In the genomic region with DNA sequence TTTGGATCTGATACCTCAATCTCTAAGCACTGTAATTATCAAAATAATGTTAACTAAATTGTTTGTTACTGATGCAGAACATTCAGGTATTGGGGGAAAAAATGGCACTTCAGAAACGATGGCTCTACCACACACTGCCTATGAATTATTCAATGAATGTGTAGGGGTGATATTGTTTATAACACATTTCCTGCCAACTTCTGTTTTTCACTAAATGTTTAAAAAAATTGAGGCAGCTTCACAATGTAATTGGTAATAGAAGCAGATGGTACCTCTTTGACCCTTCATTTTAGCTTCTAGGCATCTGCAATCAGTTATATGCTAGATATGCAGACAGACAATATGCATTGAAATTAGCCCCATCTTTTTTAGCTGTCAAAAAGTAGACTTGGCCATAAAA, we compare ENCODE assay signal across 24 mouse cellular contexts.
DNase-seq lines count a peak whose midpoint lies in the region; ATAC-seq and TF ChIP-seq lines count a peak whose summit lies in the region.
"Had no signal": no experiment of that assay in that cellular context is flagged by ENCODE, and none has a peak within 500 bp of the region (broad histone marks: within the 10 kb centered on the region; RNA-seq: fewer than 3 reads in every experiment).

No protein-coding gene starts in this region.

- no peak for DNase-seq in forebrain, postnatal 0 days
- no peak for DNase-seq in forebrain, embryonic 10.5 days (ENCODE audit: extremely low spot score, low spot score)
- peak; percentile 68 for DNase-seq in brain, embryonic 14.5 days (ENCODE audit: low read depth)
- DNase-seq: adrenal gland, adult 8-10 months; adrenal gland, postnatal 14 days; adrenal gland, postnatal 36 days; B cell, adult 2 months; cerebellum, adult 11 months; cerebellum, adult 18-20 months; cerebellum, adult 8-10 months; cerebellum, adult 9-11 months; cerebellum, postnatal 14 days; cerebellum, postnatal 36 days; embryo, embryonic 11 days had no signal

- H3K27ac ChIP-seq in forebrain, embryonic 13.5 days = no peak overlapping the region
- no peak overlapping the region for H3K27ac ChIP-seq in forebrain, postnatal 0 days (ENCODE audit: low read depth, low read length)
- H3K27ac ChIP-seq in forebrain, embryonic 15.5 days (replicated peaks) = no peak overlapping the region
- H3K27ac ChIP-seq in forebrain, embryonic 10.5 days = no peak overlapping the region
- H3K27ac ChIP-seq: embryonic facial prominence, embryonic 13.5 days; embryonic facial prominence, embryonic 15.5 days had no signal

- no peaks in the 10 kb centered on the region for H3K9me3 ChIP-seq in forebrain, embryonic 13.5 days (replicated peaks)
- H3K9me3 ChIP-seq in forebrain, postnatal 0 days (ENCODE audit: low read length) = no peaks in the 10 kb centered on the region
- H3K9me3 ChIP-seq in forebrain, embryonic 15.5 days = no peaks in the 10 kb centered on the region
- no peaks in the 10 kb centered on the region for H3K9me3 ChIP-seq in forebrain, embryonic 10.5 days
- H3K9me3 ChIP-seq: embryonic facial prominence, embryonic 13.5 days; embryonic facial prominence, embryonic 15.5 days; G1E had no signal

- no peak overlapping the region for H3K9ac ChIP-seq in forebrain, embryonic 13.5 days
- H3K9ac ChIP-seq in forebrain, postnatal 0 days = no peak overlapping the region
- no peak overlapping the region for H3K9ac ChIP-seq in forebrain, embryonic 15.5 days (replicated peaks)
- H3K9ac ChIP-seq: embryonic facial prominence, embryonic 13.5 days; embryonic facial prominence, embryonic 15.5 days had no signal

- peak; percentile 63 for ATAC-seq in forebrain, embryonic 13.5 days
- ATAC-seq in forebrain, postnatal 0 days = no peak
- ATAC-seq in forebrain, embryonic 15.5 days (replicated peaks) = peak; percentile 68
- ATAC-seq: activated CD4-positive, CD25-positive, alpha-beta regulatory T cell, adult 4 months; CD4-positive, CD25-positive, alpha-beta regulatory T cell, adult 4 months; Patski had no signal

- no peaks in the 10 kb centered on the region for H3K4me1 ChIP-seq in forebrain, embryonic 13.5 days
- H3K4me1 ChIP-seq in forebrain, postnatal 0 days (ENCODE audit: insufficient read depth) = no peaks in the 10 kb centered on the region
- H3K4me1 ChIP-seq in forebrain, embryonic 15.5 days = no peaks in the 10 kb centered on the region
- no peaks in the 10 kb centered on the region for H3K4me1 ChIP-seq in forebrain, embryonic 10.5 days
- H3K4me1 ChIP-seq: embryonic facial prominence, embryonic 13.5 days; embryonic facial prominence, embryonic 15.5 days had no signal

- H3K27me3 ChIP-seq in forebrain, embryonic 13.5 days = no peaks in the 10 kb centered on the region
- no peaks in the 10 kb centered on the region for H3K27me3 ChIP-seq in forebrain, postnatal 0 days (ENCODE audit: insufficient read depth, low read length)
- H3K27me3 ChIP-seq in forebrain, embryonic 15.5 days = no peaks in the 10 kb centered on the region
- no peaks in the 10 kb centered on the region for H3K27me3 ChIP-seq in forebrain, embryonic 10.5 days (ENCODE audit: poor library complexity, severe bottlenecking)
- H3K27me3 ChIP-seq: CH12.LX; embryonic facial prominence, embryonic 13.5 days; embryonic facial prominence, embryonic 15.5 days had no signal

- H3K4me3 ChIP-seq in forebrain, embryonic 13.5 days = no peak overlapping the region
- no peak overlapping the region for H3K4me3 ChIP-seq in forebrain, postnatal 0 days (ENCODE audit: low read depth, low read length)
- H3K4me3 ChIP-seq in forebrain, embryonic 15.5 days = no peak overlapping the region
- no peak overlapping the region for H3K4me3 ChIP-seq in forebrain, embryonic 10.5 days
- H3K4me3 ChIP-seq: embryonic facial prominence, embryonic 13.5 days; embryonic facial prominence, embryonic 15.5 days; erythroblast, embryonic 14.5 days had no signal

- TF ChIP-seq CTCF in forebrain, postnatal 0 days (IDR thresholded peaks at IDR 0.05; ENCODE audit: low read depth) = no peak
- TF ChIP-seq CTCF in brain, embryonic 14.5 days (IDR thresholded peaks at IDR 0.05; ENCODE audit: borderline replicate concordance, extremely low read depth, insufficient read depth, insufficient read length) = no peak

- no peaks in the 10 kb centered on the region for H3K36me3 ChIP-seq in forebrain, embryonic 13.5 days (ENCODE audit: poor library complexity, severe bottlenecking)
- H3K36me3 ChIP-seq in forebrain, postnatal 0 days (ENCODE audit: insufficient read depth) = no peaks in the 10 kb centered on the region
- H3K36me3 ChIP-seq in forebrain, embryonic 15.5 days = no peaks in the 10 kb centered on the region
- H3K36me3 ChIP-seq in forebrain, embryonic 10.5 days (replicated peaks) = no peaks in the 10 kb centered on the region
- H3K36me3 ChIP-seq: embryonic facial prominence, embryonic 13.5 days; embryonic facial prominence, embryonic 15.5 days; G1E had no signal

- H3K4me2 ChIP-seq in forebrain, embryonic 13.5 days = no peak overlapping the region
- no peak overlapping the region for H3K4me2 ChIP-seq in forebrain, postnatal 0 days (ENCODE audit: low read depth)
- H3K4me2 ChIP-seq in forebrain, embryonic 15.5 days (replicated peaks) = no peak overlapping the region
- H3K4me2 ChIP-seq: embryonic facial prominence, embryonic 13.5 days; embryonic facial prominence, embryonic 15.5 days had no signal

- WGBS in forebrain, embryonic 13.5 days = 72% methylated on average over 1 of the region's 1 CpGs
- WGBS in forebrain, postnatal 0 days = 57% methylated on average over 1 of the region's 1 CpGs
- WGBS in forebrain, embryonic 15.5 days = 49% methylated on average over 1 of the region's 1 CpGs
- 89% methylated on average over 1 of the region's 1 CpGs for WGBS in forebrain, embryonic 10.5 days

- TF ChIP-seq POLR2A in brain, embryonic 14.5 days (IDR thresholded peaks at IDR 0.05; ENCODE audit: borderline replicate concordance, extremely low read depth, insufficient read depth, insufficient read length, poor library complexity, severe bottlenecking) = no peak
